Mouse (Mus musculus) gonadal fat pad, adult 2 months (tissue): ENCODE data around the gene Ttc7. TPM values are rescaled to one million over a fixed set of nuclear protein-coding genes. Genes with fewer than 3 reads are reported as not detected.

Source experiments
- DNase-seq: peaks from one replicate; pipeline ENCODE4 v3.0.0-alpha.2; 2012; ENCODE audit warnings: low read depth
- polyA plus RNA-seq: library from polyadenylated mRNA; depleted of rRNA; stranded (reverse); fragments of >200 nt; gene quantifications from 2 replicates; pipeline ENCODE4 v1.2.3, GENCODE M21; 2012; rRNA removed

The Ttc7 gene
- 28.1 and 31.8 TPM in 2 replicates for polyA plus RNA-seq

DNA sequence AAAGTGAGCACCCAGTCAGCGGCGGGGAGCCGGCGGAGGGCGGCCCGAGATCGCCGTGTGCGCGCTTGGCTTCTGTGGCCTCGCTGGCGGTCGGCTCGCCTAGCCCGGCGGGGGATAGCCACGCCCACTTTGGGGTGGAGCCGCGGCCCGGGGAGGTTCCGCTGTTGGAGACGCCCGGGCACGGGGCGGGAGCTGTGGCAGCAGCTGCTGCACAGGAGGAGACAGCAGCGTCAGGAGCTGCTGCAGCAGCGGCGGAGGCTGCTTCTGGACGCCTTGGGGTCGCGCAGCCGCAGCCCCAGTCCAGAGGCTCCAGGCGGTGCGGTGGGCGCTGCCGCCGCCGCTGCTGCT lies at the start of gene Ttc7:
Gene Ttc7 (plus strand): TSS at position 181 of the 348 bp plus-strand sequence.
- DNase-seq = no peak

DNA sequence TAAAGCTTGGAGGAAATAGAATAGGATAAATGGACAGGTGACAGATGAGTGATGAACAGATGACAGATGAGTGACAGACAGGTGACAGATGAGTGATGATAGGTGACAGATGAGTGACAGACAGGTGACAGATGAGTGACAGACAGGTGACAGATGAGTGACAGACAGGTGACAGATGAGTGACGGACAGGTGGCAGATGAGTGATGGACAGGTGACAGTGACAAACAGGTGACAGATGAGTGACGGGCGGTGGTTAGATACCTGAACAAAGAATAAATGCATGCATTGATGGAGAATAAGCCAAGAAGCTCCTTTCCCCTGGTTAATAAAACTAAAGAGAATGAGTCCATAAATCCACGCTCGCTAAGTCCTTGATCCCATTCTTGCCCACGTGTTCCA lies 47.7 kb upstream of the Ttc7 start:
- no peak for DNase-seq

DNA sequence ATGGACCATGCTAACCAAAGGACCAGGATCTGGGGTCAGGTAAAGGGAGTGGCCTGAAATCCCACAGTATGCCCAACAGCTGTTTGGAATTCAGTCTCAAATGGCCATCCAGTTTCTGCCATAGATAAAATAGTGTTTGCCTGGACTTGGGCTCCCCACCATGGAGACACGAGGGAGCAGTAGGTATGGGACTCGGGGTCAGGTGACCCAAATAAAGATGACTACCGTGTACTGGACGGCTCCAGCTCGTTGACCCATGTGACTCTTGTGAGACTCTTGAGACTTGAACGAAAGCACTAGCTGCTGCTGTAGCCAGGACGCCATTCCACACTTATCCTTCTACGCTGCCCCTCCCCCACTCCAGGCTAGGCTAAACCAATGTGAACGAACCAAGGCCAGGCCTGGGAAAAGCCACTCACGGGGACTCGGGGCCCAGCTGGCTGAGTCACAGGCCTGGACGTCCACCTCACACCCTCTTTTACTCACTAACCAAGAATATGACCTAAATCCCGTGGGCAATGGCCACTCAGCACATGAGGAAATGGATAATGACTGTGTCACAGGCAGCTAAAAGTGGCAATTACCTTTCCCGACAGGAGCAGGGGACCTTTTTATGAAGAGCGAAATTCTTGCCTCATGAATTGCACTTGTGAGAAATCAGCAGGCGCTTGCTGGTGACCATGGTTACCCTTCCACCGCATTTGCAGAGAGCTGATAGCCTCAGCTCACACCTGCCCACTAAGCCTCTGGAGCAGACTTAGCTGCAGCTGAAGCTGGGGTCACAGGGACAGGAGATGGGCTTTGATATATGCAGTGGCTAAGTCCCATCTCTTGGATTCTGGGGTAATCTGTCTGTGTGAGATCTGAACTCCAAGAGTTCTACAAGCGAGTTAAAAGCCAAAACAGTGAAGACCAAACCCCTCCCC lies 45.7 kb upstream of the Ttc7 start:
- DNase-seq = no peak

DNA sequence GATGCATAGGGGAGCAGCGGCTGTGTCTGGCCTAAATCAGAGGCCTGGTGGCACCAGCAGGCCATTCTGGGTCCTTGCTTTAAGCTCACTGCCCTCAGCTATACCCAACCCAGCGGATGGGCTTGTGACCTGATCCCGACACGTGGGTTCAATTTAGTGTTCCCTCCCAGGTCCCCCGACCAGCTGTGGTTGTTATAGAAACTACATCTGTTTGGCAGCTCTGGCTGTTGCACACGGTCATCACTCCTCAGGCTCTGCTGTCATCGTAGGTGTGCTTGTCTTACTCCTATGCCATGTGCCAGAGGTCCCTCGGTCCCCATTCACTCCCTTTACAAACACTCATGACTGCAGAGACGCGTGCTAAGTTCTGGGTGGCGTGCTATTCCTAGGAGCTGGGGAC lies 44.9 kb upstream of the Ttc7 start:
- DNase-seq = no peak

DNA sequence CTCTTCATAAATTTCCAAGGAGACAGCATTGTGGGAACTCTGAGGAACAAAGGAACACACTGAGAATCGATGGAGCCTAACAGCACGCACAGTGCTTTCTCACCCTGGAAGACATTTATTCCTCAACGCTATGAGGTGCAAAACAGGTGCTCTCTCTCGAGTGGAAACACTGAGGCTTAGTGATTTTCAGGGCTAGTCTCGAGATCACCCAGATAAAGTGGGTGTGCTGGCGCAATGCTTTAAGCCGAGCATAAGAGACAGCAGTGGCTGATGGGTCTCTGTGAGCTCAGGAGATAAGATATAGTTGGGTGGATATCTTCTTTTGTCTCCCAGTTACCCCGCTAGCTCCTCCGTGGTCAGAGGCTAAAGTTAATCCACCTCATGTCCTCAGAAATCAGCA lies 36.6 kb upstream of the Ttc7 start:
- DNase-seq = no peak

DNA sequence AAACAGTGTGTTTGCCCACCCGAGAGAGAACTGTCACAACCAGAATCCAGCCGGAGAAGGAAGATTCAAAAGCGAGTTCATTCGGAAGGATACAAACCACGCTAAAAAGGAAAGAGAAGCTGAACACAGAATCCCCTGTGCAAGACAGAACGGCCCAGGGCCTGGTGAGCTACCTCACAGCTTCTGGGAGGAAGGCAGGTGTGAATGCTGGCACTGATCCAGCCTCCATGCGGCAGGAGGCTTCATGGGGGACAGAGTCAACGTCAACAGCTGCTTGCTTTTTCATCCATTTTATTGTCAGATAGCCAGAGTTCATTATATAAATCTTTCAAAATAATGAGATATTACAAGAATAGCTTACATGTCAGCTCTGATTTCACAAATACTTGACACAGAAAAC lies 28.3 kb upstream of the Ttc7 start:
- DNase-seq = no peak

DNA sequence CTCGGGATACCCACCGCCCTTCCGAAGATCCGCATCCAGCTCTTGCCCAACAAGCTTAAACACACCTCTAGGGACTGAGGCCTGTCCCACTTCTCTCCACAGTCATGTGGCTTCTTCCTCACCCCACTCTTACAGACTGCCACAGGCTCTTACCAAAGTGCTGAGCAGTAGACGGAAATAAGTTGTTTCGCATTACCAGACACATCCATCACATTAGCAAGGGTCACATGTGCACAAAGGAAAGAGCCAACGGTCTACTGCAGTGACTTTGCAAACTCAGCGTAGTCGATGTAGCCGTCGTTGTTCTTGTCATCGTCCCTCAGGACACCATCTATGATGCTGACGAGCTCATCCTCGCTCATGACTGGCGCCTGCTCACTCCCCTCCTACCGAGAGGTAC lies 27.0 kb upstream of the Ttc7 start:
- no peak for DNase-seq

DNA sequence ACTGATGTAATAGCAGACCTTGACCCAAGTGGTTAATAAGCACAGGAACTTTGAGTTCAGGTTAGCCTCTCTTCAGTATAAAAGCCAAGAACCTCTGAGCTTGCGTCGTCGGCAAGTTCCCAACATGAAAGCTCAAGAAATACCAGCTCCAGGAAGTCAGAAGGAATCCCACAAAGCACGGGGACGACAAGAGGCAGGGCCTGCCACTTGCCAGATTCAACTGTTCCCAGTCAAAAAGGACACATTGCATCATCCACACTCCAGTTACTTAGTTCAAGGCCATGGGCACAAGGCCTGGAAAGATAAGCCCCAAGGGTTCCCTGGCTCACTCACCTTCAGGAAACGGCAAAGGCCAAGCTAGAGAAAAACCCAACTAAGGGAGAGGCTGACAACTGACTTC lies 19.3 kb upstream of the Ttc7 start:
- no peak for DNase-seq

DNA sequence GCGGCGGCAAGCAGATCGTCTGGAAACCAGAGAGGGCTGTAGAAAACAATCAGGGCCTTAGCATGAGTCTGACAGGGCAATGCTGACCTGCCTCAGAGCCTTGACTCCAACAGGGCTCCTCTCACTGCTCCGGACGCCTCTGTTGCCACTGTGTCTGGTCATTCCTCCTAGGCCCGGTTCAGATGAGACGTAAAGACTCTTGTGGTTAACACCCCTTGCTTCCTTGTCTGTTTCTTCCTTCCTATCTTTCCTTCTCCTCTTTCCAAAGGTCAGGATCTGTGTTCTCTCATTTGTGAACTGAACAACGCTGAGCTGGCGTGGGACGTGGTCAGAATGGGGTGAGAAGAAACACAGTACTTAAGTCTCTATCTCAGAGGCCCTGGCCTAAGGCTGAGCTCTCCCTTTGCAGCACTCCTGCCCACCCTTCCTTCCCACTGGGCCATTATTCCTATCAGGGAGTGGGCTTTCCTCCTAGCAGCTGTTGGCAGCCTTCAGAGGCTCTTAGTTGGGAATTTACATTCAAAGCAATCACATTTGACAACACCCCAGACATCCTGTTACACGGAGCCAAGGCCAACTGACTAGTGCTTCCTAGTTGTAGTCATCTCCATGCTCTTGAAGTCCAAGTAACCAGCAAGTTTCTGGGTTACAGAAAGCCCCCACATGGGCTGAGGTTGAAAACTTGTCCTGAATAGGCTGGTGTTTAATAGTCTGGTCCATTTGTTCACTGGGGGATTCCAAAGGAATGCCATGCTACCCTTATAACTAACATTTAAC lies 18.4 kb upstream of the Ttc7 start:
- no peak for DNase-seq

DNA sequence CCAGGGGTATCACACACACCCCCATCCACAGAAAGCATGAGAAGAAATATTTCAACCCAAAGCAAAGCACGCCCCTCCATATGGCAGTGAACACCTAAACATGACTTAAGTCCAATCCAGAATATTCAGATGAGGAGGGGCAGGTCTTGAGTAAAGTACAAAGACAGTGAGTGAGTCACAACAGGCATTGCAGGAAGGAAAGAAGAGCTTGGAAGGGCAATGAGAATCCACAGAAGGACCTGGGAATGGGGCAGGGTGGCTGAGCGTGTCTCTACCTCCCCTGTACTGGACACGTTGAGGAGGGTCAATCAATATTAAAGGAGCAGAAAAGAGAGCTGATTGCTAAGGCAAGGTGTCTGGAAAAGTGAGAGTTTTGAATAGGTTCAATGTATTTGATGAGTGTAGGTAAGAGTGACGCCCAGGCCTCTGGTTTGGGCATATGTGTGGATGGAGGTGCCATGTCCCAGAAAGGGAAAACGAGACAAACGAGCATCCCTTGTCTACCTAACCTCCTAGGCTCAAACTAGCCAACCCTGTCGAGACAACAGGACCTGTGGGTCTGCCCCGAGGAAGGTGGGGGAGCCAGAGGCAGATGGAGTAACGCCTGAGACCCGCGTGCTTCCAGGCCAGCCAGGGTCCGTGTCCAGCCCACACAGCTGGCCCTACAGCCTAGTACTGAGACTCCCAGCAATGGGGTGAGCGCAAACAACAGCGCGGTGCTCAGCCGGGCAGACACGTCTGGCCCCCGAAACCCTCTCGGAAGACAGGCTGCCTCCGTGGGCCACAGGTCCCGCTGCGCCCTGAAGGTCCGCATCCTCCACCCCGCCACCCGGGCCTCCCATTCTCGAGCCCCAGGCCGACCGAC lies 17.5 kb upstream of the Ttc7 start:
- no peak for DNase-seq

DNA sequence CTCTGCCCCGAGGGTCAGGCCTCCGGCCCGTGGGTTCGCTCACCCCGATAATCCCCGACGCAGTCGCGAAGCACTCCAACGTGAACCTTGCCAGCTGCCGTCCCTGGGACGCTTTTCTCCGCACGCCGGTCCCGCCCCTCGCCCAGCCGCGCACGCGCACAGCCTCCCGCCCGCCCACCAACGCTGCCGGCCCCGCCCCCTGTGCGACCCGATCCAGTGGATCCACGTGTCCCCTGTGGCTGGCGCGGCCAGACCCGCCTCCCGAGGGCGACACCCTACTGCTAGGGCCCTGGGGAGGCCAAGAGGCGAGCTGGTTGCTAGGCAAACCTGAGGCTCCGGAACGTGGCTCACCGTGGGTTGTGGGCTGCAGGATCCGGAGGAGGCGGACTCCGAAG lies 16.9 kb upstream of the Ttc7 start, which contains the start of gene Mcfd2:
Gene Mcfd2 (minus strand): TSS at position 144 of the 395 bp plus-strand sequence.
- no peak for DNase-seq

DNA sequence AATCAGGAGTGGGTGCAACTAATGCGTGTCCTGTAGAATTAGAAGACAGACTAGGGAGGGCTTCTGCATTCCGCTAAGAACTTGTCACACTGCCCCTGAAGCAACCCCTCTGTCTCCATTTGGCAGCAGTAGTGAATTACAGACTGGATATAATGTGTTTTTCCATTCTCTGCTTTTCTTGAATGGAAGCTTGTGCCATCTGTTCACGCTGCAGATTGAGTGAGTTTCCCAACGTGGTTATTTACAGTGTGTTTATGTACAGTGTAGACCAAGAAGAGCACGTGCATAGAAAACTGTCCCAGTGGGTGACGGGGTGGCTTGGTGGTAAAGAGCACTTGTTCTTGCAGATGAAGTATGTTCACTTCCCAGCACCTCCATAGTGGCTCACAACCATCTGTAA lies 13.2 kb upstream of the Ttc7 start:
- no peak for DNase-seq

DNA sequence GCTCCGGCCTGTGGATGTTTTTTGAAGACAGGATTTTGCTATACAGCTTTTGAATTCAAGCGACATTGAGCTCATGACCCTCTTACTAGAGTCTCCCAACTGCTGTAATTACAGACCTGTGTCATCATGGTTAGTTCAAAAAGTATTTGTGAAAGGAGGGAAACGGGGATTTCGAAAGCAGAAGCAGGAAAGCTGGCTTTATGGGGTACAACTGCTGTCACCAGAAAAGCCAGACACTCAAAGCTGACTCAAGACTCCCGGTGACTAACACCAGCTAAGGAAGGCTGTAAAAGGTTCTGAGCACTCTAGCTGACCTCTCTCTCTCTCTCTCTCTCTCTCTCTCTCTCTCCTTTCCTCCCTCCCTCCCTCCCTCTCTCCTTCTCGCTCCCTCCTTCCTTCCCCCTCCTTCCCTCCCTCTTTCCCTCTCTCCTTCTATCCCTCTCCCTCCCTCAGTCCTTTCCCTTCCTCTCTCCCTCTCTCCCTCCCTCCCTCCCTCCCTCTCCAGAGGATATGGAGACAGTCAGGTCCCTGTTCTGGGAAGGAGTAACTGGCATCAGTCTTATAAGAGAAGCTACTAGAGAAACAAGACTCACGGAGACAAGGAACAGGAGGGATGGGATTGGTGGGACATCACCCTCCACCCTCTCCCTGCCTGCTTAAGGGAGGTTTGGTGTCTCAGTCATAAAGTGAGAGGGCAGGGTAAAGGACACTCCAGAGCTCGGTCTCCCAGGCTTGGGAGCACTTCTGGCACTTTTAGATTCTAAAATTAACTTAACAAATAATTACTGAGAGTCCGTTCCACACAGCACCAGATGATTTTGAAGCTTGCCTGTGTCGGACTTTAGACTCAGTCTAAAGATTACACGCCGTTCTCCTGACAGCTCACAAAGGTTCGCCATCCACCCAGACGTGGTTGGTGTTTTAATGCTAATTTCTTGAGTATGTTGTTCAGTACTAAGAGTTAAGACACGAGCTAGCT lies 7.0 kb upstream of the Ttc7 start:
- DNase-seq = no peak

DNA sequence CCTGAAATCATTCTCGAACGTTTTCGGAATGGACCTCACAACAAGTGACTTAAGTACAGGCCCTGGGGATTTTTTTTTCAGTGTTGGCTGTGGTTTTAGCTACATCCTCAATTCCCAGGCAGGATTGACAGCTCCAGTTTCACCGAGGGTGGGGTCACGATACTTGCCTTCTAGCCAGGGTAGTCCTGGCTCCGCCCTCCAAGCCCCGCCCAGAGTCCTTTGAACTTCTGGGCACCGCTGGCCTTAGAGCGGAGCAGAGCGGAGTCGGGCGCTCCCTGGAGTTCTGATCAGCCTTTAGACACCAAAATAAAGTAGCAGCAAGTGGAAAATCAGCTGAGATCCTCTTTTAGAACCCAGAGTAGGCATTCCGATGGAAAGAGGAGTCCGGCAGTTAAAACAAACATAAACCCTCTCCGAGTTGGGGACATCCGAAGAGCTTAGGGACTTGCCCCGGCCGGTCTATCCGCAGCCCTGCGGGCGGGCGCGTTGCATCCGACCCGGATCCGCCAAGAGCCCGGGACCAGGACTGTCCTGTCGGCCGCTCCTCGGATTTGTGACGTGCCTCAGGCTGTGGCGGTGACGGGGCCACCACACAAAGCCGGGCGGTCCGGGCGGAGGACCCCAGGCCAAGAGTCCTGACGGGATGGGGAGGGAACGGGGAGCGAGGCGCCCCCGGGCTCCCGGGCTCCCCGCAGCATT lies 530 bp upstream of the Ttc7 start:
- DNase-seq = no peak

DNA sequence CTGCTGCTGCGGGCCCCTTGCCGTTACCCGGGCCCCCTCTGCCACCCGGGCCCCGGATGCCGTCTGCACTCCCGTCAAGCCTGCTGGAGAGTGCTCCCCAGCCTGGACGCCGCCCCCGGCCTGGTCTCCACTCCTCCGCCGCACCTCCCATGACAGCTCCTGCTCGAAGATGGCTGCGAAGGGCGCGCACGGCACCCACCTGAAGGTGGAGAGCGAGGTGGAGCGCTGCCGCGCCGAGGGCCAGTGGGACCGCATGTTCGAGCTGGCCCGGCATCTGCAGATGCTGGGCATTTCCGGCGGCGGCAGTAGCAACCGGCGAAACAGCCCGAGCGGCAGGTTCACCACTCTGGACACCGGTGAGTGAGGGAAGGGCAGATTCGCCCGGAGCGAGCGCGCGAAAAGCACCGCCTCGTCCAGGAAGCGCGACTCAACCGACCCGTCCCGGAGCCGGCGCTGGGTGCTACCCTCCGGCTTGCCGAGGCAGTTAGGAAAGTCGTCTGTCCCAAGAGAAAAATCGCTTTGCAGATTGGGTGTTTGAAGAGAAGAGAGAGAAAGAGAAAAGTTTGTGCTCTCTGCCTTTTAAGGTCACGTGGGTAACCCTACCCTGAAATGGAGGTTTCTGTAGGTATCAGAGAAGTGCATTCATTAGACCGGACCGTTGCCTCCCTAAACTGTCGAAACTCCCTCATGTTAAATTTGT lies 519 bp downstream of the Ttc7 start:
- DNase-seq = no peak

DNA sequence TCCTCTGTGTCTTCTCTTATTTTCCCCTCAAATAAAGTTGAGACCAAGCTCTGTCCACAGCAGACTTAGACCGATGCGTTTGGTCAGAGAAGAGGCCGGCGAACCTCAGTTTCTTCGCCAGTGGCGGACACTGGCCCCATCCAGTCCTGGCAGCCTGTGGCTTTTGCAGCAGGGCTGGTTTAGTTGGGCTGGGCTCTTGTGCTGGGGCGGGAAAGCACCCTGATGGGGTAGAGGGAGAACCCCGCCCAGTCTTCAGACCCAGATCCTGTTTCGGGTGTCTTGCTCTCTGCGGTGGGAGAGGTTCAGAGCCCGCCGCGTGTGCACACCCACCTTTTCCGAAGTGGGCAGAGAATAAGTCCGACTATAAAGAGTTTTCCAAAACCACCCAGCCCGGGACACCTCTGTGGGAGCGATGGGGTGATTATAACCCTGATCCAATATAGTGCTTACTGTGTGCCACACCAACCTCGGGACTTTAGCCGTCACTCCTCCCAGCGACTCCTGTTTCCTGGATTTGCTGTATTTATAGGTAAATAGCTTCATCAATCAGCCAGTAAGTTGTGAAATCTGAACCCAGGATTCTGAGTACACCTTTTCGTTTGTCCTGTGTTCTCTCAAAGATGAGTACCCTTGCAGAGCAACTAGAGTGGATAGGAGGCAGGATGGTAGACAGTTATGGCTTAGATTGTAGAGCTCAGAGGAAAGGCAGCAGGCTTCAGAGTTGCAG lies 1.2 kb downstream of the Ttc7 start:
- DNase-seq = no peak

DNA sequence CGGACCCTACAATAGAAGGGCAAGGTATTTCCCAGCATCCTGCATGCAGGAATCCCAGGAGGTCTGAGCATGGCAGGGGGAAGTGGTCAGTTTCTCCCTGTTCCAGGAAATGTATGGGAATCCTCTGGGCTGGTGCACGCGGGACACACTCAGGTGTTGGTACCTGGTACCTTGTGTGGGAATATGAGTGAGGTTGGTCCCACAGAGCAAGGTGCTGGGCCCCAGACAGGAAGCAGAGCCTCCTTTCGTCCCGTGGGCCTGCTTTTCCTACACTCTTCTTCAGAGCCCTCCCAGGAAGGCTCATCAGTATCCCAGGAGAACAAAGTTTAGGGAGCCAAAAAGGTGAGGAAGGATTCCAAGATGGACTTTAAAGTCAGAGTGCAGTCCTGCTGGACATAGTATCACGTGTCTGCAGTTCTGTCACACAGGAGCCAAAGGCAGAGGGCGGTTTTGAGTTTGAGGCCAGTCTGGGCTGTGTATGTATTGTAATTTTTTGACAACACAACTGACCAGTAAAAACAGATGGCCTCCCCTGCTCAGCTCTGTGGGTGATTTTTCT lies 1.9 kb downstream of the Ttc7 start:
- DNase-seq = no peak

DNA sequence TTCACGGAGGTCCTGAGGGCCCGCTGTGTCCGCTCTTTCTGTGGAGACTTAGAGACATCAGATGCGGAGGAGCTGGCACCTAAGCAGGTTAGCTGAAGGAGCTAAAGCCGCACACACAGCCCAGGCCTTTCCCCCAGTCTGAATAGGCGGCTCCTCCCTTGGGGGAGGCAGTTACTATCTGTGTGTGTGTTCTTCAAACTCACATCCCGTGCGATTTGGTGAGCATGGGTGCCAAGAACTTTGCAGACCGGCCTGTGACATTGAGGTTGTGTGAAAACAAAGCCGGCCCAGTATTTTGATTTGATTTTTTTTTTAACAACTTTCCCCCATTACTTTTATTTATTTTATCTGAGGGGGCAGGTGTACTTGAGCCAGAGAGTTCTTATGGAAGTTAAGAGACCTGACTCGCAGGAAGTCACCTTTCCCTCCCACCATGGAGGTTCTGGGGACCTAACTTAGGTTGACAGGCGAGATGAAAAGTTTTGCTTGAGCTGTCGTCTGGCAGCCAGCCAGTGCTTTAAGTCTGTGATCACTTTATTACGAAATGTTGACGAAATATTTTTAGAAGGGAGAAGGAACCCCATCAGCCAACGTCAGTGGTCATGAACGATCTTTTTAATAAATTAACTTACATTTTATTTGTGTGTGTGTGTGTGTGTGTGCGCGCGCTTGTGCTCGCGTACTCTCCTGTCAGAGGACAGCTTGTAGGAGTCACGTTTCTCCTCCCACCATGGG lies 3.2 kb downstream of the Ttc7 start:
- no peak for DNase-seq
